Mouse (Mus musculus): ENCODE data around the gene Itk.
A peak's percentile ranks its signal among the peaks of the same experiment; 100 is the strongest.
"Not testable (repeated sequence)": the region's sequence is repeated elsewhere in the genome, so short reads cannot be mapped to it uniquely, and the experiment has no call there.

The Itk gene

GRCm38 (mm10) chr11:46389336-46390117, at the start of gene Itk:
TSS of gene Itk (minus strand) at chr11:46389515.
- no peak for DNase-seq (ENCODE audit: low read depth, low spot score)

- DNase-seq (ENCODE audit: low read depth, low spot score), result no peak
Measured at GRCm38 (mm10) chr11:46437459-46438000, 48.2 kb upstream of the Itk start.

- peak; percentile 90 for DNase-seq (ENCODE audit: low read depth, low spot score)
Measured at GRCm38 (mm10) chr11:46436760-46437458, 47.6 kb upstream of the Itk start, which contains the start of gene Med7. TSS of gene Med7 (plus strand) at chr11:46436925.

GRCm38 (mm10) chr11:46435363-46435762, 46.0 kb upstream of the Itk start:
- DNase-seq (ENCODE audit: low read depth, low spot score), result no peak

GRCm38 (mm10) chr11:46431129-46431528, 41.8 kb upstream of the Itk start:
- peak; percentile 52 for DNase-seq (ENCODE audit: low read depth, low spot score)

- no peak for DNase-seq (ENCODE audit: low read depth, low spot score)
Measured at GRCm38 (mm10) chr11:46430123-46430522, 40.8 kb upstream of the Itk start.

- DNase-seq (ENCODE audit: low read depth, low spot score), result not testable (repeated sequence)
Measured at GRCm38 (mm10) chr11:46428131-46428530, 38.8 kb upstream of the Itk start.

- no peak for DNase-seq (ENCODE audit: low read depth, low spot score)
Measured at GRCm38 (mm10) chr11:46421086-46421888, 32.0 kb upstream of the Itk start.

- no peak for DNase-seq (ENCODE audit: low read depth, low spot score)
Measured at GRCm38 (mm10) chr11:46418860-46419259, 29.5 kb upstream of the Itk start.

- DNase-seq (ENCODE audit: low read depth, low spot score), result no peak
Measured at GRCm38 (mm10) chr11:46418438-46418837, 29.1 kb upstream of the Itk start.

GRCm38 (mm10) chr11:46410018-46410563, 20.8 kb upstream of the Itk start:
- DNase-seq (ENCODE audit: low read depth, low spot score), result no peak

GRCm38 (mm10) chr11:46406721-46407120, 17.4 kb upstream of the Itk start:
- no peak for DNase-seq (ENCODE audit: low read depth, low spot score)

GRCm38 (mm10) chr11:46404986-46405385, 15.7 kb upstream of the Itk start:
- no peak for DNase-seq (ENCODE audit: low read depth, low spot score)

GRCm38 (mm10) chr11:46401555-46401954, 12.2 kb upstream of the Itk start:
- no peak for DNase-seq (ENCODE audit: low read depth, low spot score)

GRCm38 (mm10) chr11:46398933-46399383, 9.6 kb upstream of the Itk start:
- DNase-seq (ENCODE audit: low read depth, low spot score), result no peak

GRCm38 (mm10) chr11:46398473-46398872, 9.2 kb upstream of the Itk start:
- DNase-seq (ENCODE audit: low read depth, low spot score), result no peak

GRCm38 (mm10) chr11:46397900-46398299, 8.6 kb upstream of the Itk start:
- no peak for DNase-seq (ENCODE audit: low read depth, low spot score)

GRCm38 (mm10) chr11:46396860-46397179, 7.5 kb upstream of the Itk start:
- DNase-seq (ENCODE audit: low read depth, low spot score), result no peak

- no peak for DNase-seq (ENCODE audit: low read depth, low spot score)
Measured at GRCm38 (mm10) chr11:46396167-46396859, 7.0 kb upstream of the Itk start, which contains the start of gene Fam71b. TSS of gene Fam71b (plus strand) at chr11:46396559.

- no peak for DNase-seq (ENCODE audit: low read depth, low spot score)
Measured at GRCm38 (mm10) chr11:46395698-46396097, 6.4 kb upstream of the Itk start.

- no peak for DNase-seq (ENCODE audit: low read depth, low spot score)
Measured at GRCm38 (mm10) chr11:46395088-46395487, 5.8 kb upstream of the Itk start.

Measured in retina, adult 2 months (tissue).